Mouse (Mus musculus) C2C12 (cell line): ENCODE results near the gene Fignl1.

ENCODE experiments used
- CTCF ChIP-seq: IDR thresholded peaks from one replicate; pipeline ENCODE4 v1.5.1; 2011; ENCODE audit not compliant: control insufficient read depth, insufficient read depth, insufficient read length
- MYOD1 ChIP-seq: IDR thresholded peaks from one replicate; pipeline ENCODE4 v1.6.1; 2011; ENCODE audit warnings: low read depth; ENCODE audit not compliant: control insufficient read depth, insufficient read length

DNA sequence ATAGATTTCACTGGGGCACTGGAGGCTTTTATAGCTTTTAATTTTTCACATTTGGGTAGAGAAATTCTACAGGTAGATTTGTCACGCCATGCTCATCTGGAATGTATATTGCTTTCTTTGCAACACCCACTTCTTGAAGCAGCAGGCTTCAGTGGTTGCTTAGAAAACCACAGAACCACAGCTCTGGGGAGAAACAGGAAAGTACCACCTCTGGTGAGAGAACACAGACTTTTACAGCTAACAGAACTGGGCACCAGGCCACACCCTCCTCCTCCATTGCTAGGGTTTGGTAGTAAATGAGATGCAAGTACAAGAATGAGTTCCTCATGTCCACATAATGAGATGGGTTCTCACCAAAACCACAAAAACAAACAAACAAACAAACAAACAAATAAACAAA, 42.7 kb downstream of the Fignl1 start:
- no peak for TF ChIP-seq CTCF
- TF ChIP-seq MYOD1: no peak
